Mouse (Mus musculus): ENCODE results near the gene D13Ertd608e.
"Not testable (repeated sequence)": the region's sequence is repeated elsewhere in the genome, so short reads cannot be mapped to it uniquely, and the experiment has no call there.

Gene D13Ertd608e

DNA sequence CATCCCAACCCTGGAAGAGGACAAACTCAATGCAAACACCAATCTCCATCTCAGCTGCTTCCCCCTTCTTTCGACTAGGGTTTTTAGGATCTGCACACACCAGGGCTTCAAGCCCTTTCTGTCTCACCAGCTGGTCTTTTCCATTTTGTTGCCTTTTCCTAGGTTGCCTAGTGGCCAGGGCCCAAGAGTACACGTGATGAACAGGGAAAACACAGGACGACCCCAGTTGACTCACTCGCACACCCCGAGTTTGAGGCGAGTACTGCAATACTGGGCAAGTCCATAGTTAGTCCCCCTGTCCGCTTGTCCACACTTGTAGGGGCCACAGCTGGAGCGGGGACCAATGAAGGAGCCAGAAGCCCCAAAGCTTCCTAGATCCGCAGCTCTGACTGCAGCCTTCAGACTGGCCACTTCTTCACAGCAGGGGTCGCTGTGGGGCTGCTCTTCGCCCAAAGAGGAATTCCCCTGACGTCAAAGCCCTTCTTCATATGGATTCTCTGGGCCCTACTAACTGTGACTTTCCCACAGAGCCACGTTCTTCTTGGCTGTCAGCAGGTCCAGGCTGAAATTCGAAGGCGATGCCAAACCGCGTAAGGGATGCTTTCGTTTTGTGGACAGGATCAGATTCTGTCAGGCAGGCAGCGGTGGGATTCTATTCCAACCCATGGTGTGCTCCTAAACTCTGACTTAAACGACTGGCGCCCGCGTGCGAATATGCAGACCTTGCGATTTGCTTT lies at the start of gene D13Ertd608e:
Gene D13Ertd608e (plus strand): TSS at position 687 of the 737 bp plus-strand sequence.
- not testable (repeated sequence) for DNase-seq (ENCODE audit: low spot score)

DNA sequence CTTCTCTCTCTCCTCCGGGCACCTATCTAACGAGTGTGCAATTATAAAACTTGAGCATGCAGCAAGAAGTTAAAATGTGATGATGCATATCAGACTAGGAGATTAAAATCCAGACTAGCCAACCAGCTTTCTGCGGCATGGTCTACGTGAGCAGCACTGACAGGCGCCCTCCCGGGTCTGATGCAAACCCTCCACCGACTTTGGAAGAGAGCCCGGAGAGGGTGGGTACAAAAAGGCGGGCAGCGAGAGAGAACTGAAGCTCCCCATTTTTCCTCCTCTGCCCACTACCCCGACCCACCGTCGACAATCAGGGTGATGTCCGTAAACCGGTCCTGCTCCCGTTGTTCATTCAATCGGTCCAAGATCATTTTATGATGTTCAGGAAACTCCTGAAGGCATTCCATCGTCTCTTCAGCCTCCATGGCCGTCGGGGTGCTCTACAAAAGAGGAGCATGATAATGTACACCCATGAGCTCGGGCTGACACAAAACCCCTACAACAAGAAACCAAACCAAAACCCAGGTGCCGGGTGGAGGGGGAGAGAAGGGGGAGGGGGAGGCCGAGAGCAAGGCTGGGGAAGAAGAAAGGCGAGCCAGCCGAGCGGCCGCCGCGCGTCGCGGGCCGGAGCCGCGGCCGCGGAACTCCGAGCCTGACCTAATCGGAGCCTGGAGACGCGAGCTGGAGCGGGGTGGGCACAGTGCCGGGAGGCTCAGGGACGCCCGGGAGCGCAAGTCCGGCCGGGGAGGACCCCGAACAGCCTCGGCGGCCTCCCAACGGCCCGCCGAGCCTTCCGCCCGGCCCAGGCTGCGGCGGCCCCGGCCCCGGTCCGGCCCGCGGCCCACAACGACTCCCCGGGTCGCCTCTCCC lies 45.7 kb upstream of the D13Ertd608e start:
- peak; percentile 15 for DNase-seq (ENCODE audit: low spot score)

DNA sequence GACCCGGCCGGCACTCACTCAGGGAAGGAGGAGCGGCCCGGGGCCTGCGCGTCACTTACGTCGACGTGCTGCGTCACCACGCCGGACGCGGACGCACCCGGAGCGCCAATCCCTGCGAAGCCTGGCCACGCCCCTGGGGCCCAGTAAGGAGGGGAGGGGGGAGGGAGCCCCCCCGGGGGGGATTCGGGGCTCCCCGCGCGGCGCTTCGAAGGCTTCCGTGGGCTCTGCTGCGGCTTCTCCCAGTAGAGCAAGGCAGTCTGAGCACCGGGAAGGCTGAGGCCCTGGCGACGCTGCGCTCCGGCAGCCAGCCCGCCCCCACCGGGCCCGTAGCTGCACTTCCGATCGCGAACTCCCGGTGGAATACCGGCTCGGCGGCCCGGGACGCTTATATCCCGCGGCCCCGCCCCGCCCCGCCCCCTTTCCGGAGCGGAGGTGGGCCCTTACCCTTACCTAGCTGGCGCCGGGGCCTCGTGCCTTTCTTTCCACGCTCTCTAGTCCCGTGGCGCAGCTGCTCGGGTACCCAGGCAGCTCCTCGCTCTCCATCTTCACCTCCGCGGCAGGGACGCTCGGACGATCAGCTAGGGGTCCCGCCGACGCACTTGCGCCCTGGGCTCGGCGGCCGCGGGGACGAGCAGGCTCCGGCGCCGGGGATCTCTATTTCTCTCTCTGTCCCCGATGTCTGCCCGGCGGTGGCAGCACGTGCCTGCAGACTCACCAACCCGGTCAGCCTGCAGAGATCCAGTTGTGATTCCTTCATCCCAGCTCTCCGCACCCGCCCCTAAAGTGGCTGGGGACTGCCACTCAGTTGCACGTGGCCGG lies 44.8 kb upstream of the D13Ertd608e start, which contains the start of gene Zfp131:
Gene Zfp131 (minus strand): TSS at position 129 of the 819 bp plus-strand sequence.
- peak; percentile 61 for DNase-seq (ENCODE audit: low spot score)

DNA sequence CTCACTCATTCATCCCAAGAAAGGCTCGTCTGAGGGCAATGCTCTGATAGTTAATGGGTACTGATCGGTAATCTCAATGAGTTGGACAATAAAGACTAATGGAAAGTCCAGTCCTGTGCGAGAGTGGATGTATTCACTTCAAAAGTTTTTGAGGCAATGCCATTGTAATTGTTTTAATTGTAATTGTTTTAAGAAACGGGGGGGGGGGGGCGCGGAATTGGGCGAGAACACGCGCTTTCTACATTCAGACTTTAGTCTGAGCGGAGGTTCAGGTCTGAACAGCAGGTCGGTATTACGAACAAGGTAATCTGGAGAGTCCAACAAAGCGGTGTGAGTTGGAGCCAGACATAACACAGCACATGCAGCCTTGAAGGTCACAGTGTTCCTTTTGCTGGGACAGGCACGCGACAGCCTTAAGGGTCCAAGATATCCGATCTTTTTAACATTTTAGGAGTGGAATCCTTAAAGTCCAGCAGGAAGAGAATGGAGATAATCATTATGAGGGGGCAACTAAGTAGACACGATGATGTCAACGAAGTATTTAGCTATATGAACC lies 44.1 kb upstream of the D13Ertd608e start:
- DNase-seq (ENCODE audit: low spot score) = no peak

DNA sequence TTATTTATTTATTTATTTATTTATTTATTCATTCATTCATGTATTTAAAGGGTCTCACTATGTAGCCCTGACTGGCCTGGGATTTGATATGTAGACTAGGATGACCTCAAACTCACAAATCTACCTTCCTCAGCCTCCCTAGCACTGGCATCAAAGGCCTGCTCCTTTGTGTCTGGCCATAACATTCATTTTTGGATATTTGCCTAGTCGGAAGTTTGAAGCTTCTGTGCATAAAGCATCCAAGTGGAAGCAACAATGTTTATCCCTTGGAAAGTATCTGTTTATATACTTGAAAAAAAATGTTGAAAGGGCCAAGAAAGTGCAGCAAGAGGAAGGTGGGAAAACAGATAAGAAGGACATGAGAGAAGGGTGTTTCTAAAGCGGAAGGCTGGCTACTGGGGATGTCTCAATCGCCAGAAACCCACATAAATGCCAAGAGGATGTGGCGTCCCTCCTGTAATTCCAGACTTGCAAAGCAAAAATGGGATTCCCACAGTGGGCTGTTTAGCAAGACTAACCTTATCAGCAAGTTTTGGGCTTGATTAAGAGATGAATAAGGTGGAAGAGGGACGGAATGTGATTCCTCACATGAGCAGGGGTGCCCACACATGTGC lies 42.9 kb upstream of the D13Ertd608e start:
- DNase-seq (ENCODE audit: low spot score) = no peak

DNA sequence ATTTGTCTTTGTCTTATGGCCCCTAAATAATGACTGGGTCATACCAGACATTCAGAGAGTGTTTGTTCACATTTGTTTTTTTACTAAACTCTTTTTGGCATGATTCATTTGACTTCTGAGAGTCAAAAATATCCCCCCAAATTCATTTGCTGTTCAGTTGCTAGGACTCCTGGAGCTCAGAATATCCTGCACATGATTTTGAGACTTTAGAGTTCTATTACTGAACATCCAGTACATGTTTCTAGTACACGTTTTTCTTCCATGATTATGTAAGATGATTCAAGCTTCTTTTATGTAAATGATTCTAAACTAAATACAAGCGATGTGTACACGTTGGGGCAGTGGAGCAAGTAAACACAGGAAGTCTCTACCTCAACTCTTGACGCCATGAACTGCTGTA lies 38.1 kb upstream of the D13Ertd608e start:
- DNase-seq (ENCODE audit: low spot score) = no peak

DNA sequence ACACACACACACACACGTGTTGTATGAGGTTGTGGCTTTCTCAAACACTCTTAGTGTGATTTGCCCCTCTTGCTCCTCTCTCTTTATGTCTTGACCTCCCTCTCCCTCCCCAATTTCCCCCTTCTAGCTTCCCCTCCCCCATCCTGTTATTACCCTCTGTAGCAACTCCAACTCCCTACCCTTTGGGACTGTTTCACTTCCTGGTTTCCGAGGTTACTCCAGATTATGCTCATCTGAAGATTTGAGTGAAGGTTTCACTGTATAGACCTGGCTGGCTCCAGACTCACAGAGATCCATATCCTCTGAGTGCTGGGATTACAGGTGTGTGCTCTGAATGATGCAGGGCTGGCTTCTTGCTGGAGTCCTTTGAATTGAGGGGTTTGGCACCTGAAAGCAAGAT lies 26.9 kb upstream of the D13Ertd608e start:
- no peak for DNase-seq (ENCODE audit: low spot score)

DNA sequence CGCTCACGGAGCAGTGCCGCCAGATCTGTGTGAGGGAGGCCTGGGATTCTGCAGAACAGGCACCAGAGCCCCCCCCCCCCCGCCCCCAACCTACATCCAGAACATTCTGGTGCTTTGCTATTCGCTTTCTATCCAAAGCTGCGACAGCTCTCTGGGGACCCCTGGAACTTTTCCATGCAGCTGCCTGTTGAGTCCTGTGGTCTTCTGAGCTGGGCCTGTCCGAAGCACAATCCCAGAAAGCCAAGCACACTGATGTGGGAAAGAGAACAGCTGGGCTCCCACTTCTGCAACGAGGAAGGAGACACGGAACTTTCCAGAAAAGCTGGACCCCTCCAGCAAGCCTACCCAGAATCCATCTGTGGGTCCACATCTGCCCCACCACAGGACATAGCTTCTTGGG lies 25.8 kb upstream of the D13Ertd608e start:
- no peak for DNase-seq (ENCODE audit: low spot score)

DNA sequence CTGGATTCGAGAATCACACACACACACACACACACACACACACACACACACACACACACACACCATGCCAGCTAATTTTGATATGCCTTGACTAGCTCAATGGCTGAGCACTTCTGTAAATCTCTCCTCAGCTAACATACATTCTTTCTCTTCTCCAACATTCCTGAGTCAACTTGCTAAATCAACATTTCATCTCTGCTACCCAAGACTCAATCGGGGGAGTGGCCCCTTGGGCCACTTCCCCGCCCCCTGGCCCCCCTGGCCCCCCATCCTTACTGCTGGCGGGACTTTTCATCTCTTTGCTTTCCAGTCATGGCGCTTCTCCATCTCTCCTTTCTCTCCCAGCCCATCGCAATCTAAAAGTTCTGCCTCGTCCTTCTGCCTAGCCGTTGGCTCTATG lies 19.0 kb upstream of the D13Ertd608e start:
- DNase-seq (ENCODE audit: low spot score) = no peak

DNA sequence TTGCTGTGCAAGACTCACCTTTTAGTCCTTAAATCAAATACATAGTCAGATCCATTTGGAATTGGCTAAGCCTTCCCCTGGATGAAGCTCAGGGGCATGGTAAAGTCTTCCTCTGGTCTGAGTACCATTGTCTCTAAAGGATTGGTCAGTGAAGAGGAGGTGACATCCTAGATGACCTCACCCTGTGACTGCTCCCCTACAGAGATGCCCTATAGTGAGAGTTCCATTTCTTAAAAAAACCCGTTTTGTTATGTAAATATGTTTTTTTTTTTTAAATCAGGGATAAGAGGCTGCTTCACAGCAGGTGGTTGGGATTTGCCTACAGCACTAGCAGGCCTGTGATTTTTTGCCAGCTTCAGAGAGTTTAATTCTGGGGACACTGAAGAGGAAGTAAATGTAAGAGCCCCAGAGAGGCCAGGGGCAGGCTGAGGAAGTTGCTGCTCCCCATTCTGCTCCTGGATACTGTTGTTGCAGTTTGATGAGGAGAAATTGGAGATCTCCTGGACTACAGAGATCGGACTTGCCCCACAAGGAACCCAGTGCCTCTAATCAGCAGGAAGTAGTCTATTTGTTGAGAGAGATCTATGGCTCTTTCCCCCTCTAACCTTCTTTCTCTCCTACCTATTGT lies 18.1 kb upstream of the D13Ertd608e start:
- no peak for DNase-seq (ENCODE audit: low spot score)

DNA sequence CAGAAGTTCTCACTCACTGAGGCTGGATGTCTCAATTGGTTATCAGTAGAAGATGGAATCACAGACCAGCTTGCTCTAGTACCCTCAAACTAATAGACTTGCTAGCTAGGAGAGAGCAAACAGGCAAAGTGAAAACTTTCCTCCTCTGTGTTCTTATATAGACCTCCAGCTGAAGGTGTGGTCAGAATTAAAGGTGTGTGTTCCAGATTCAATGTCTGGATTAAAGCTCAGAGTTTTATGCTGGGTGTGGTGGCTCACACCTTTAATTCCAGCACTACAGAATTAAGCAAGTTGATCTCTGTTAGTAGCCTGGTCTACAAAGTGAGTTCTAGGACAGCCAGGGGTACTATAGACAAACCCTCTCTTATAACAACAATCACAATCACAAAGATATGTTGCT lies 5.7 kb upstream of the D13Ertd608e start, which contains the start of gene AF067063:
Gene AF067063 (minus strand): TSS at position 101 of the 400 bp plus-strand sequence.
- DNase-seq (ENCODE audit: low spot score) = not testable (repeated sequence)

DNA sequence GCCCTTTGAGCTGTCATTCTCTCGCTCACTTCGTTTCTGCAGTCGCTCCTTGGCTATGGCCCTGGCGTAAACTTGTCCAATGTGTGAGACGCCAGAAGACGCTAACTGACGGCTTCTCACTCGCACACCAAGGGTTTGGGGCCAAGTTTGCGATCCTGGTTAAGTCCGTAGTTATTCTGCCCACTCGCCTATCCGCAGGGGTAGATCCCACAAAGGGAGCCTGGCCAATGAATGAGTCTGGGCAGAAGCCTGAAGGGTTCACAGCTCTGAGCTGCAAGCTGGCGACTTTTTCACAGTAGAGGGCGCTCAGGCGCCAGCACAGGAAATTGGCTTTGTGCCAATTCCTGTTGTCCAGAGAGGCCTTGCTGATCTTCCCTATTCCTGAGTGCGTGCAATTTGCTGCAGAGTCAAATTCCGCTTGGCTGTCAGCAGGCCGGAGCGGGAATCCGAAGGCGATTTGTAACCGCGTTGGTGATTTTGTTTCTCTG lies 562 bp downstream of the D13Ertd608e start:
- DNase-seq (ENCODE audit: low spot score) = not testable (repeated sequence)

DNA sequence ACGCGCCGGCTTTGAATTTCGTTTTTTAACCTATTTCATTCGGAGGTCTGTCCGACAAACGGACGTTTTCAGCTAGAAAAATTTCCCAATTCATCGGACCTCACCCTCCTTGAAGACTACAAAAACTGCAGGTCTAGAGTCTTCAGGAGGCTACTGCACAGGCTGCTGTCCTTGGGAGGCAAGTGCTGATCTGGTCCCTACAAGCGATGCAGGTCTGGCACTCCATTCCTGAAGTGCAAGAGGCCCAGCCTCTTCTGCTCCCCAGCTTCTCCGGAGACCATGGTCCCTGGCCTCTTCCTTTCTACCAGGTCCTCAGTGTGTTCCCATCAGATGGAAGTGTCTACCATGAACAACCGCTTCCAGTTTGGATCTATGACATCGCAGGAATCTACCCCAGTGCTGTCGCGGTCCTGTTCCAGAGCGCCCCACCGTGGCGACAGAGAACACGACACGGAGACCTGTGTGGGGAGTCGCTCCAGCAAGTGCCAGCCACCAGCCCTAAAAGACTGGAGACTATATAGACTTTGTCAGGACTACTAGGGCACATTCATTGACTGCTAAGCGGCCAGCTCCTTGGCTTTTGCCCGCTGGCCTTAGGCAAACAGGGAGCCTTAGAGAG lies 2.0 kb downstream of the D13Ertd608e start:
- not testable (repeated sequence) for DNase-seq (ENCODE audit: low spot score)

DNA sequence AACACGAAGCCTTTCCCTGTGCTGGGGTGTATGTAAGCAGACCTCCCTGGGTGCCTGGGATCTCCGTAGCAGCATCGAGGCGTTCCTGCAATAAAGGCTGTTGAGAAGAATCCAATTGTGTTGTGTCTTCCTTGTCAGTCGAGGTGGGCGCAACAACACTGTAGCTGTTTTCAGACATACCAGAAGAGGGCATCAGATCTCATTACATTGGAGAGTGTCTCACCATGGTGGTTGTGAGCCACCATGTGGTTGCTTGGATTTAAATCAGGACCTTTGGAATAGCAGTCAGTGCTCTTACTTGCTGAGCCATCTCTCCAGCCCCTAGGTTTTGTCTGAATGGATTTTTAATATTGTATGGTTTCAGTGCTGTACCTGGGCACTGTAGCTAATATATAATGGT lies 4.2 kb downstream of the D13Ertd608e start:
- not testable (repeated sequence) for DNase-seq (ENCODE audit: low spot score)

DNA sequence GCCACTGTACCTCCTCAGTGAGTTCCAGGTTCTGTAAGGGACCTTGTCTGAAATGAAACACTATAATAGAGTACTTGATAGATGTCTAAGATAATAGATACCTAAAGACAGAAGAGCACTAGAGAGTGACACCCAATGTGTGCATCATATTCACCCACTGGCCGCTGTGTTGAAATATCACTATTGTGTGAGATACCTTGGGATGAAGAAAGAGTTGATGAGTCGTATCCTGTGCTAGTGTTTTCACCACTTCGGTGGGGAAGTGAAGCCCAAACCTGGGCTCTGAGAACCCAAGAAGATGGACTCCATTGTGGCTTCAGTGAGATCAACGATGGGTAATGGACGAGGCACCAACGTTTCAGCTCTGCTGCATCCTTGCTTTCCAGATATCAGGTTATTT lies 26.6 kb downstream of the D13Ertd608e start:
- DNase-seq (ENCODE audit: low spot score) = not testable (repeated sequence)

DNA sequence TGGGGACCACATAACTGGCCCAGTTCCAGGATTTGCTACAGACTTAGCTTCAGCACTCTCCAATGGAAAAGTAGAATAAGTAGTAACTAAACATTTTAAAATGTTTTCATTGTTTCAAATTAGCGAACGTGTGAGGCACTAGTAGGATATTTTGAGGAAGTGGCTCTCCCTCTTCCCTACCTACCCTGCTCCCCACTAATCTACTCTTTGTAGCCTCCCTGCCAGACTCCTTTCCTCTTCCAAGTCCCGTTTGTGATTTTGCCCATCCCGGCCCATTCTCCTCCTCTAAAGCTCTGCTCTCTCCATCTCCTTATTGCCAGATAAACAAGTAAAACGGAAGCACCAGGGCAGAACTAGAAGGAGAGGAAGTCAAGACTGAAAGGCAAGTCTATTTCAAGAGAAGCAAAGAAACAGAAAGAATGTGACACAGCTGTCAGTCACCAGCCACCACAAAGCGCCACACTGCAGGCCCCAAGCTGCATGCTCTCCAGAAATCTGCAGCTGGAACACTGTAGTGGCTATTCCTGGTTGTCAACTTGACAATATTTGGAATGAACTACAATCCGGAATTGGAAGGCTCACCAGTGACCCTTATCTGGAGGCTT lies 28.7 kb downstream of the D13Ertd608e start:
- not testable (repeated sequence) for DNase-seq (ENCODE audit: low spot score)

DNA sequence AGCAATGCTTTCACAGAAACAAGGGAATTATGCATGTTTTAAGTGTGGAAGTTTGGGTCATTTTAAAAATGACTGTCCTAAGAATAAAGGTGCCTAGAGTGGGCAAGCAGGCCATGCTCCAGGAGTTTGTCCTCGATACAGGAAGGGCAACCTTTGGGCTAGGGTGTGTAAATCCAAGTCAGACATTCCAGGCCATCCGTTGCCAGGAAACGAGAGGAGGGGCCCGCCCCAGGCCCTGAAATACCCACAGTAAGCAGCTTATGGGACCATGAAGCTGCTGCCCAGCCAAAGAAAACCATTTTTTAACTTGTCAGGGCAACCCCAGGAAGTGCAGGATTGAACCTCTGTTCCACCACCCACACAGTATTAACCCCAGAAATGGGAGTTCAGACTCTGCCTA lies 51.1 kb downstream of the D13Ertd608e start:
- not testable (repeated sequence) for DNase-seq (ENCODE audit: low spot score)

DNA sequence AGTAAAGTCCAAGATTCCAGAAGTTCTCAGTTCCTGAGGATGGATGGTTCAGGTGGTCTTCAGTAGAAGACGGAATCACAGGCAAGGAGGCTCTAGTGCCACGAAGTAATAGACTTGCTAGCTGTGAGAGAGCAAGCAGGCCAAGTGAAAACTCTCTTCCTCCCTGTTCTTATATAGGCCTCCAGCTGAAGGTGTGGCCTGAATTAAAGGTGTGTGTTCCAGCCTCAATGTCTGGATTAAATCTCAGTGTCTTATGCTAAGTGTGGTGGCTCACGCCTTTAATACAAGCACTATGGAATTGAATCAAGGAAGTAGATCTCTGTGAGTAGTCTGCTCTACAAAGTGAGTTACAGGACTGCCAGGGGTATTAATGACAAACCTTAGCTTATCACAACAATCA lies 58.9 kb downstream of the D13Ertd608e start, which contains the start of gene Tcstv1:
Gene Tcstv1 (minus strand): TSS at position 101 of the 400 bp plus-strand sequence.
- DNase-seq (ENCODE audit: low spot score) = not testable (repeated sequence)

Measured in layer of hippocampus, adult 9-10 months (tissue).